Mouse (Mus musculus): Measurements from ENCODE around the gene Nostrin.

- TF ChIP-seq POLR2A (IDR thresholded peaks at IDR 0.05; ENCODE audit: low read depth, low read length) (no peak), CTCF (IDR thresholded peaks at IDR 0.05; ENCODE audit: borderline replicate concordance, insufficient read depth, low read length) (no peak)
Observed at GRCm38 (mm10) chr2:69155861-69156260, 20.3 kb downstream of the Nostrin start.
